Mouse (Mus musculus) CH12.LX (cell line): ENCODE measurements around the gene Asic2. TPM values are rescaled to one million over a fixed set of nuclear protein-coding genes. Genes with fewer than 3 reads are reported as not detected.

Experiments used
- DNase-seq: peaks from one replicate; pipeline ENCODE4 v3.0.0-alpha.2; 2013; ENCODE audit errors: extremely low read depth
- H3K27ac ChIP-seq: 2 replicates; pipeline ENCODE4 v1.5.1; 2012; ENCODE audit warnings: low read depth, mild to moderate bottlenecking, control low read depth, moderate library complexity; ENCODE audit not compliant: insufficient read depth
- H3K27me3 ChIP-seq: replicated peaks from 2 replicates; pipeline ENCODE3; 2012; ENCODE audit warnings: inconsistent platforms
- H3K36me3 ChIP-seq, 2 experiments: replicated peaks in 1 of 2; 2 replicates each; pipeline versions ENCODE3 to v1.6.1; 2012; ENCODE audit warnings: inconsistent platforms in 1 of 2, low read length in 1 of 2, mild to moderate bottlenecking in 1 of 2, mixed read lengths in 1 of 2, moderate library complexity in 1 of 2; ENCODE audit not compliant: control insufficient read depth in 1 of 2, insufficient read depth in 1 of 2
- H3K4me1 ChIP-seq, 2 experiments: 2 replicates each; pipeline ENCODE4 v1.6.1; 2012; ENCODE audit warnings: inconsistent platforms in 1 of 2, moderate library complexity in 1 of 2; ENCODE audit not compliant: insufficient read depth in 2 of 2, control insufficient read depth in 1 of 2
- H3K4me2 ChIP-seq: 2 replicates; pipeline ENCODE4 v1.6.1; 2012; ENCODE audit warnings: low read depth, mild to moderate bottlenecking, control low read depth; ENCODE audit not compliant: poor library complexity, insufficient read depth, severe bottlenecking
- H3K4me3 ChIP-seq, 3 experiments: fragments of 150-350 bp in 1 of 3; sonication (generic) in 1 of 3; replicated peaks in 1 of 3; 2 replicates each; pipeline versions ENCODE3 to v1.5.1; 2011 to 2012; ENCODE audit warnings: low read depth in 2 of 3, low read length in 2 of 3, mild to moderate bottlenecking in 2 of 3, moderate library complexity in 2 of 3, control low read depth in 1 of 3, improper control_type of control experiment in 1 of 3, inconsistent platforms in 1 of 3, mixed read lengths in 1 of 3; ENCODE audit not compliant: poor library complexity in 1 of 3
- H3K79me2 ChIP-seq: replicated peaks from 2 replicates; pipeline ENCODE4 v1.6.1; 2012; ENCODE audit warnings: mild to moderate bottlenecking, moderate library complexity; ENCODE audit not compliant: control insufficient read depth, poor library complexity, insufficient read depth, severe bottlenecking; ENCODE audit errors: extremely low read depth
- H3K9ac ChIP-seq: 2 replicates; pipeline ENCODE4 v1.6.1; 2012; ENCODE audit warnings: low read depth, mild to moderate bottlenecking, control low read depth, moderate library complexity; ENCODE audit not compliant: insufficient read depth
- H3K9me3 ChIP-seq: replicated peaks from 2 replicates; pipeline ENCODE3; 2012; ENCODE audit warnings: low read length, inconsistent platforms, mixed read lengths
- BHLHE40 ChIP-seq: IDR thresholded peaks from 2 replicates; pipeline ENCODE4 v1.6.1; 2011; ENCODE audit warnings: mild to moderate bottlenecking, low read depth, low read length, improper control_type of control experiment
- CHD2 ChIP-seq: IDR thresholded peaks from 2 replicates; pipeline ENCODE4 v1.6.1; 2011; ENCODE audit warnings: low read length, improper control_type of control experiment
- E2F4 ChIP-seq: IDR thresholded peaks from 2 replicates; pipeline ENCODE4 v1.6.1; 2011; ENCODE audit warnings: low read depth, low read length, improper control_type of control experiment; ENCODE audit not compliant: insufficient replicate concordance
- EP300 ChIP-seq: IDR thresholded peaks from 2 replicates; pipeline ENCODE4 v1.6.1; 2011; ENCODE audit warnings: low read length, improper control_type of control experiment
- HCFC1 ChIP-seq: IDR thresholded peaks from 2 replicates; pipeline ENCODE4 v1.6.1; 2012; ENCODE audit warnings: low read depth, mild to moderate bottlenecking, inconsistent platforms, low read length, improper control_type of control experiment
- IRF4 ChIP-seq: IDR thresholded peaks from 2 replicates; pipeline ENCODE4 v1.6.1; 2014; ENCODE audit warnings: low read depth, mild to moderate bottlenecking, inconsistent platforms, low read length, improper control_type of control experiment
- MXI1 ChIP-seq: IDR thresholded peaks from 2 replicates; pipeline ENCODE4 v1.6.1; 2011; ENCODE audit warnings: mild to moderate bottlenecking, low read depth, low read length, improper control_type of control experiment
- PAX5 ChIP-seq: IDR thresholded peaks from 2 replicates; pipeline ENCODE4 v1.6.1; 2012; ENCODE audit warnings: low read length, inconsistent platforms, mixed read lengths
- POLR2A ChIP-seq: IDR thresholded peaks from 2 replicates; pipeline ENCODE4 v1.6.1; 2011; ENCODE audit warnings: low read depth, mild to moderate bottlenecking, improper control_type of control experiment, low read length
- SIN3A ChIP-seq: IDR thresholded peaks from 2 replicates; pipeline ENCODE4 v1.6.1; 2012; ENCODE audit warnings: low read length, improper control_type of control experiment, inconsistent platforms
- SMC3 ChIP-seq: IDR thresholded peaks from 2 replicates; pipeline ENCODE4 v1.6.1; 2011; ENCODE audit warnings: low read depth, low read length, improper control_type of control experiment
- ZKSCAN1 ChIP-seq: IDR thresholded peaks from 2 replicates; pipeline ENCODE4 v1.6.1; 2012; ENCODE audit warnings: low read depth, inconsistent platforms, low read length, improper control_type of control experiment, borderline replicate concordance
- ZNF384 ChIP-seq: IDR thresholded peaks from 2 replicates; pipeline ENCODE4 v1.6.1; 2012; ENCODE audit warnings: low read depth, low read length, improper control_type of control experiment, inconsistent platforms
- dilution Hi-C: fragments of 300-500 bp; cut with MboI; formaldehyde crosslinking; loops from 2 replicates; pipeline ENCODE4 v1.14.3; 2020; ENCODE audit warnings: low sequenced_read_pairs; ENCODE audit not compliant: extremely low pct_unique_long_range_greater_than_20kb, extremely low pct_ligation_motif_present
- in situ Hi-C: fragments of 300-500 bp; cut with MboI; formaldehyde crosslinking; loops from 3 replicates; pipeline ENCODE4 v1.14.3; 2019; ENCODE audit warnings: low sequenced_read_pairs, low pct_ligation_motif_present, low pct_unique_long_range_greater_than_20kb, mixed read lengths
- polyA plus RNA-seq: library from polyadenylated mRNA; unstranded; fragments of >175 nt; gene quantifications from 2 replicates; pipeline ENCODE4 v1.2.1, GENCODE M21; 2012; ENCODE audit warnings: low read depth; ENCODE audit not compliant: insufficient read length
- total RNA-seq, 2 experiments: library from RNA; depleted of rRNA; stranded (reverse); fragments of 300-350 nt in 1 of 2; fragments of >200 nt in 1 of 2; gene quantifications; 2 replicates each; pipeline ENCODE4 v1.2.3; 2012 to 2014

The Asic2 gene
- total and polyA plus RNA-seq, 3 experiments, result not detected

GRCm38 (mm10) chr11:81897547-81898354 lies 70.5 kb downstream of the Asic2 start:
- H3K79me2 ChIP-seq, result no peaks in the 10 kb centered on the region
- in situ Hi-C loops (no loop called here), dilution Hi-C loops (no loop called here)
- no peak for DNase-seq
- H3K27me3 ChIP-seq, result peaks cover 57% of the 10 kb centered on the region
- no peak overlapping the region for H3K4me3 ChIP-seq
- no peaks in the 10 kb centered on the region for H3K36me3 ChIP-seq
- H3K9me3 ChIP-seq, result no peaks in the 10 kb centered on the region
- peaks cover 5 to 15% of the 10 kb centered on the region in 2 experiments for H3K4me1 ChIP-seq
- H3K9ac ChIP-seq, result no peak overlapping the region
- TF ChIP-seq EP300 (no peak), E2F4 (no peak), PAX5 (no peak), HCFC1 (no peak), SMC3 (no peak), ZNF384 (no peak), ZKSCAN1 (no peak)
- no peak overlapping the region for H3K4me2 ChIP-seq
- H3K27ac ChIP-seq, result no peak overlapping the region

GRCm38 (mm10) chr11:81896511-81896910 lies 71.7 kb downstream of the Asic2 start:
- no peak for DNase-seq
- Histone ChIP-seq H3K36me3 (no peaks in the 10 kb centered on the region), H3K27me3 (peaks cover 68% of the 10 kb centered on the region), H3K4me1 (peaks cover 0 to 3% of the 10 kb centered on the region in 2 experiments; a peak in 2 of 4 replicates), H3K27ac (no peak overlapping the region), H3K9me3 (no peaks in the 10 kb centered on the region), H3K4me2 (no peak overlapping the region), H3K9ac (no peak overlapping the region), H3K79me2 (no peaks in the 10 kb centered on the region), H3K4me3 (no peak overlapping the region)
- dilution Hi-C loops, result no loop called here
- in situ Hi-C loops, result no loop called here
- TF ChIP-seq CHD2, result no peak
- no peak for TF ChIP-seq POLR2A
- no peak for TF ChIP-seq BHLHE40
- TF ChIP-seq E2F4, result no peak
- no peak for TF ChIP-seq SIN3A
- no peak for TF ChIP-seq ZNF384
- no peak for TF ChIP-seq IRF4
- no peak for TF ChIP-seq MXI1
- TF ChIP-seq EP300, result no peak
